Mouse (Mus musculus) left cerebral cortex, adult 9 months (tissue): Measurements from ENCODE around the gene Ihh.
A peak's percentile ranks its signal among the peaks of the same experiment; 100 is the strongest.

Experiments used
- DNase-seq, 2 experiments: peaks; one replicate each; pipeline ENCODE4 v3.0.0; 2022; ENCODE audit warnings: low spot score in 2 of 2

Gene Ihh

GRCm38 (mm10) chr1:74947986-74948670 lies 3.3 kb downstream of the Ihh start:
- no peak for DNase-seq

- DNase-seq: no peak
These were observed 9.7 kb downstream of the Ihh start for GRCm38 (mm10) chr1:74941651-74942360.

- DNase-seq: no peak
These were observed 11.7 kb downstream of the Ihh start for GRCm38 (mm10) chr1:74939762-74940161.

GRCm38 (mm10) chr1:74936221-74936830 lies 15.1 kb downstream of the Ihh start:
- DNase-seq: no peak

- peak in 1 of 2 experiments; percentile 74 for DNase-seq
These were observed 16.1 kb downstream of the Ihh start, which contains the start of gene Cfap65 for GRCm38 (mm10) chr1:74935402-74935801. Gene Cfap65 (minus strand): TSS chr1:74935599.

GRCm38 (mm10) chr1:74927621-74928296 lies 23.7 kb downstream of the Ihh start:
- no peak for DNase-seq

GRCm38 (mm10) chr1:74926721-74927120 lies 24.8 kb downstream of the Ihh start:
- DNase-seq: peak in 1 of 2 experiments; percentile 55

- no peak for DNase-seq
These were observed 27.0 kb downstream of the Ihh start for GRCm38 (mm10) chr1:74924464-74924863.

- DNase-seq: no peak
These were observed 35.8 kb downstream of the Ihh start for GRCm38 (mm10) chr1:74915706-74916105.

- no peak for DNase-seq
These were observed 49.3 kb downstream of the Ihh start for GRCm38 (mm10) chr1:74902191-74902590.

- peak in 1 of 2 experiments; percentile 61 for DNase-seq
These were observed 49.8 kb downstream of the Ihh start for GRCm38 (mm10) chr1:74901686-74902085.

GRCm38 (mm10) chr1:74900341-74901285 lies 50.9 kb downstream of the Ihh start:
- DNase-seq: no peak

- no peak for DNase-seq
These were observed 52.6 kb downstream of the Ihh start for GRCm38 (mm10) chr1:74898656-74899431.

- DNase-seq: no peak
These were observed 53.5 kb downstream of the Ihh start for GRCm38 (mm10) chr1:74897976-74898375.
